Mouse (Mus musculus) adrenal gland, adult 8-10 months (tissue): ENCODE measurements around the gene Aire. TPM values are rescaled to one million over a fixed set of nuclear protein-coding genes. Genes with fewer than 3 reads are reported as not detected.
"Not testable (repeated sequence)": the region's sequence is repeated elsewhere in the genome, so short reads cannot be mapped to it uniquely, and the experiment has no call there.

Experiments used
- DNase-seq: peaks from one replicate; pipeline ENCODE4 v3.0.0; 2022
- total RNA-seq, 4 experiments: library from RNA; stranded (reverse); gene quantifications; 2 replicates each; pipeline ENCODE4 v1.2.4; 2022

The Aire gene
- total RNA-seq, 4 experiments from 2014 or later: not detected

DNA sequence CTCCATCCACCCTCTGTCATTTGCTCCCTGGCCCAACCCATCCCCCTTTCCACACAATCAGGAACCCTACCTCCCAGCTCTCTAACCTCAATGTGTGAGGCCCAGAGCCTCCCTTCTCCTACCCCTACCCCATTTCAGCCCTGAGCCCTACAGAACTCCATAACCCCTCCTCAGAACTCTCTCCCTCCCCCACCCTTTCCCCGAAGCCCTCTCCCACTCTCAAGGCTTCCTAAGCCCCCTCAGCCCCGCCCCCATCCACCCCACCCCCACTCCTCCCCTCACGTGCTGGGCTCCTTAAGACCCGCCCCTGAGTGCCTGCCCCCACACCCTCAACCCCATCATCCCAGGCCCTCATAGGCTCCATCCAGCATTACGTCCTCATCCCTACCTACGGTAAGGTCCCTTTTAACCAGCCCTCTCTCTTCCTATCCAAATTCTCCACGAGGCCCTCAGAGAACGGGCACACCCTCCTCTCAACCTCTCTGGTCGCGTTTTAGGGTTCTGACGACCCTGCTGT, 6.2 kb upstream of the Aire start:
- no peak for DNase-seq

DNA sequence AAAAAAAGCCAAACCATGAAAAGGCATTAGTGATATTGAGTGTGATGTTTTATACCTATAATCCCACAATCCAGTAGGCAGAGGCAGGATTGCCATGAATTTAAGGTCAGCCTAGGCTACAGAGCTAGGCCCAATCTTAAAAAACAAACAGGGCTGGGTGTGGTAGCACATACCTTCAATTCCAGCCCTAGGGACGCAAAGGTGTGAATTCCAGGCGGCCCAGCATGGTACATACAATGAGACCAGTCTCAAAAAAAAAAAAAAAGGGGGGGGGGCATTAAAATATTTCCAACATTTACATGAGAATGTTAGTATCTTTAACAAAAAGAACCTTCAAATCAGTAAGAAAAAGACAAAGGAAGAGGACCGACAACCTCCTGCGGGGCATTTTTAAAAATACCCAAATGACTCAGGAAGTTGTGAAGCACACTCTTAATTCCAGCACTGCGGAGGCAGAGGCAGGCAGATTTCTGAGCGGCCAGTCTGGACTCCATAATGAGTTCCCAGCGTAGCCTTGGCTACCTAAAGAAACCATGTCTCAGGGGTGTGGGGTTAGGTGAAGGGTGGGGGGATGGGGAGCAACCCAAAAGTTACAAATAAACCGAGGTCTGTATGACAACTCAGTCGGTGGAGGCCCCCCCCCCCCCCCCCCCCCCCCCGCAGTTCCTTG, 4.8 kb upstream of the Aire start:
- DNase-seq: no peak

DNA sequence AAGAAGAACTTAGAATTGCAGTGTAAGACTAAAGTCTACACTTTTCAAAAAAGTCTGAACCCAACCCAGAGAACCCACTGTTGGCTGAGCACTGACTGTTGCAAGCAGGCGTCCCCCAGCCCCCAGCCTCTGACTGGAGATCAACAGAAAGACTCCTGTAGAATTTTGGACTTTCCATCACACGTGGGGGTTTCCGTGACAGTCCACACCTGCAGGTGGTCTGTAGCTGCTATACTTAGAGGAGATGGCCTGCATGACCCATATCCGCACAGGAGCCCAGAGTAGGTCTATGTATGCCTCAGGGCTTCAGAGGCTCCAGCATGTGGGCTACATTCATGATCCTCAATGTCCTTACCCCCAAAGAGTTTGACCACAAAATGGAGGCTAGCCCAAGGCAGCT, 3.0 kb upstream of the Aire start:
- no peak for DNase-seq

DNA sequence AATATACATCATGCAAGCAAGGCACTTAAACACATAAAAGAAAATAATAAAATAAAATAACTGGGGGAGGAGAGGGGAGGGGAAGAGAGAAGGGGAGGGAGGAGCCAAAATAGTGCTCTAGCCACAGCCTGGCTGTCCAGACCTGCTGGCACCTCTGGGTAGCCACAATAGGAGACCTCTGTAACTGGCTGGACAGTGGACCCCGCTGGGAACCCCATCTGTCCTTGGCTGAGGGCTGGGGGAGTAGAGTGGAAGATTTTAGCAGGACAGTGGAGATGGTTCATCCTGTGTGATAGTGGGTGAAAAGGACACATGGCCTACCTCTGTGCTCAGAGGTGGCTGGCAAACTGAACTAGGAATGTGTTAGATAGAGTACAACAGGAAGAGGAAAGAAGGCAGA, 1.1 kb upstream of the Aire start:
- no peak for DNase-seq

DNA sequence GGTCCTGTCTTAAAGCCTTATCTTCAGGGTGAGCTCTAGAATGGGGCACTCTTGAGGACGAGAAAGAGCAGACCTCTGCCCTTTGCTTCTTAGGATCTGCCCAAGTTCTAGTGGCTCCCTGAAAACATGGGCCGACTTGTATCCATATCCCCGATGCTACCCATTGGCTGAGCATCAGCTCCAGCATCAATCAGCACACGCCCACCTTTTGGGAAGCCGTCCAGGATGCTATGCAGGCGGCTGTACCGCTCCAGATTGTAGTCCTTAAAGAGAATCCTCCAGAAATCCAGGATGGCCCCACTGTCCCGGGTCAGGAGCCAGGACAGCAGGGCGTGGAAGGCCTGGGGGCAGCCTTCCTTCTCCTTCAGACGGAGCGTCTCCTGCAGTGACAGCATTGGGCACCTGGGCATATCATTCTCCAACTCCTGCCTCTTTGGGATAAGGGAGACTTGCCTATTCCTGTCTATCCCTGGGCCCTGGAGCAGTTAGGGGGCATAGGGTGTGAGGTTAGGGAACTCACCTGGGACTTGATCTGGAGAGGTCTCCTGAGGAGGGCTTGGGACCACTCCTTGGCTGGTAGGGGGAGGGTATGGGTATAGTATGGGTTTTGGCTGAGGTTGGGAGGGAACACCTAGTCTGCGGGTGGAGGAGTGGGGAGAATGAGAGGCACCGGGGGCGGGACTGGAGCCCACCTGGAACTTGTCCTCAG, 559 bp downstream of the Aire start:
- DNase-seq: no peak

DNA sequence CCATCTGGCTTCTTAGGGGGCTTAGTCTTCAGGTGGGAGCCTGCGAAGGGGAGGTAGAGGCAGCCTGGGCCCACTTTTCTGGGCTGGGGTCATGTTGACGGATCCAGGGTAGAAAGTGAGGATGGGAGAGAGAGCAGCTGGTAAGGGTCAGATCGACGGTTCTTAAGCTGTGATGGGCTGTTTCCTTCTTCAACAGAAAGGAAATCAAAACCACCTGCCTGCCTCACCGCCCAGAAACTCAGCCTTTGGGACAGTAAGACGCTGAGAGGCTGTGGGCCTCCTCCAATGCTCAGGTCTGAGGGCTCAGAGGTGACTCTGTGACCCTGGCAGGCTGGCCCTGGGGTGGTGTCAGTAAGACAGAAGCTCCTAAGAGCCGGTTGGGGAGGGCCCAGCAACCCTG, 1.3 kb downstream of the Aire start:
- no peak for DNase-seq

DNA sequence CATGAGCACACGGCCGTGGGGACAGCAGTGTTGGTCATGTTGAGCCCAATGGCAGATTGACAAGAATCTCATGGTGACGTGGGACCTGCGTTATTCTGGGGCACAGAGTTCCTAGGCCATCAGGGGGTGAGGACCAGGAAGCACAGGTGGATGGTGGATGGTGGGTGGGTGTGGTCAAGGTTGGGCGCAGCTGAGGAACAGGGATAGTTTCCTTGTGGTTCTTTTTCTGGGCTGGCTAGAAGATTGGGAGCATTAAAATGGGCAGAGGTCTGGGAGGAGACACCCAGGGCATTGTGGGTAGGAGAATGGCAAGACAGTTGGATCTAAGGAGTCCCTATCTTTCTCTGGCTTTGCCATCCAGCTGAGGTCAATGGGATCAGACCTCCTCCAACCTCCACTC, 1.8 kb downstream of the Aire start, which contains the start of gene Dnmt3l:
Gene Dnmt3l (plus strand): TSS at position 301 of the 400 bp plus-strand sequence.
- DNase-seq: no peak

DNA sequence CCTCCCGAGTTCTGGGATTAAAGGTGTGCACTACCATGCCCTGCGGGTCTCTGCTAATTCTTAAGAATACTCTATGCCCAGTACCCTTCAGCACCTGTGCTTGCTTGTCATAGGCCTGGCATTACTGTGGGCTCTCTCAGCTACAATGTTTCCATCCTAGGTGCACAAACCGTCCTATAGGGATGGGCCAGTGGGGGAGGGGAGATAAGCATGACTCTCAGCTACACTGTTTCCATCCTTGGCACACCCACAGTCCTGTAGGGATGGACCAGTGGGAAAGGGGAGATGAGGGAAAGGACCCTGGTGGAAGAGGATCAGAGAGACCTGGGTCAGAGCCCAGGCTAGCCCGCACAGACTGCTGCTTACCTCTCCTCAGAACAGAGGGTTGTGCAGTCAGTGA, 6.3 kb downstream of the Aire start:
- DNase-seq: no peak

DNA sequence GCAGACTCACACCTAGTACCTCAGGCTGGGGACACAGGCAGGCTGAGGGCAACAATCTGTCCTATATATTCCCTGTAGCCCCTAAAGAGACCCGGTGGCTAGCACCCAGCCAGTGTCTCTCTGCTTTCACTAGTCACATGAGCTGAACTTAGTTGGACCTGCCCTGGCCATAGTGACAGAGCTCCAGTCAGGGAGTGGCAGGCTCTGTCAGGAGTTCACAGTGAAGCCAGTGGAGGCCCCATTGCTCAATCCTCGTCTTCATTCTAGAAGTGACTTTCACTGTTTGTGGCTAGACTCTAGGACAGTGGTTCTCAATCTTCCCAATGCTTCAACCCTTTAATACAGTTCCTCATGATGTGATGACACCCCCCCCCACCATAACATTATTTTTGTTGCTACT, 11.4 kb downstream of the Aire start:
- DNase-seq: no peak

DNA sequence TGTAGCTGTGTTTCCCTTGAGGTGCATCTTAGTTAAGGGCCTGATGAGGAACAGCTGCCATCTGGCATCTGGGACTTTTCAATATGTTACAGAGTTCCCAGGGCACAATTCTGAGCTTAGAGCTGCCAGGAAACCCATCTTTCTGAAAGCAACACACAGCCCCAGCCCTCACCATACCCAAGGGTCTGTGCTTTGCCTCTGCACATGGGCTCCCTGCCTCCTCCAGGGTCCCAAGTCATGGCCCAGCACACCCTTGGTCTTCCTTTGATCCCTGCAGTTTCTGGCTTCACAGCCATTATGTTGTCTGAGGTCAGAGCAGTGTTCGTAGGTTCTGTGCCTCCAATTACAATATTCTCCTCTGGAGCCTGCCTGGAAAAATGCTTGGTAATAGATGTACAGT, 14.3 kb downstream of the Aire start:
- no peak for DNase-seq

DNA sequence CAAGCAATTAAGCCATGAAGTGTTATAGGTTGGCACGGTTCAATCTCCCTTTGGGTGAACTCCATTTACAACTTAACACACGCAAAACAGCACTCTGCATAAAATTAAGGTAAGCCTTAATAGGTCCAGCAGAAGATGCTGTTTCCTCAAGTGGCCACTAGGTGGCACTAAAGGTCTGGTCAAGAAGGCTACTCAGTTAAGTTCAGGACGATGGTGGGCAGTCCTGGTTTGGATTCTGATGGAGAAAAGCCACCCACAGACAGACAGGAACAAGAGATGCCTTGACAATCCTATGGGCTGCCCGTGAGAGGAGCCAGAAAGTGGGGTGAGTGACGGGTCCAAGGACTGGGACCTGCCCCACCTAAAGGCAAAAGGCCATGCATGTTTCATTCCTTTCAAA, 15.3 kb downstream of the Aire start:
- peak; percentile 39 for DNase-seq

DNA sequence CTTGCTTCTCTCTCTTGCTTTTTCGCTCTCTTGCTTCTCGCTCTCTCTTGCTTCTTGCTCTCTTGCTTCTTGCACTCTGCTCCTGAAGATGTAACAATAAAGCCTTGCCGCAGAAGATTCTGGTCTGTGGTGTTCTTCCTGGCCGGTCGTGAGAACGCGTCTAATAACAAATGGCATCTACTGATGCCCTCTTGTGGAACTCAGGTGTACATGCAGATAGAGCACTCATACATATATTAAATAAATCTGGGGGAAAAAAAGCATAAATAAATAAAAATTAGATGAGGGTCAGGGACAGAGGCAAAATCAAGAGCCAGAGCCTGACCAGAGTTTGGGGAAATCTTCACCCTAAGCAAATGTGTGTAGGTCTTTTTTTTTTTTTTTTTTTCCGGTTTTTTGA, 18.0 kb downstream of the Aire start:
- not testable (repeated sequence) for DNase-seq

DNA sequence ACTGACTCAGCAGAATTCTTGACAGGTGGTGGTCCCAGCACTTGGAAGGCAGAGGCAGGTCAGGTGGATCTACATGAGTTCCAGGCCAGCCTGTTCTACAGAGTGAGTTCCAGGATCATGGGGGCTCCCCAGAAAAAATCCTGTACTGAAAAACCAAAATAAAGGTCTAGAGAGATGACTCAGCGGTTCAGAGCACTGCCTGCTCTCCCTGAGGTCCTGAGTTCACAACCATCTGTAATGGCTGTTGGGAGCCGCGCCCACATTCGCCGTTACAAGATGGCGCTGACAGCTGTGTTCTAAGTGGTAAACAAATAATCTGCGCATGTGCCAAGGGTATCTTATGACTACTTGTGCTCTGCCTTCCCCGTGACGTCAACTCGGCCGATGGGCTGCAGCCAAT, 23.4 kb downstream of the Aire start:
- not testable (repeated sequence) for DNase-seq

DNA sequence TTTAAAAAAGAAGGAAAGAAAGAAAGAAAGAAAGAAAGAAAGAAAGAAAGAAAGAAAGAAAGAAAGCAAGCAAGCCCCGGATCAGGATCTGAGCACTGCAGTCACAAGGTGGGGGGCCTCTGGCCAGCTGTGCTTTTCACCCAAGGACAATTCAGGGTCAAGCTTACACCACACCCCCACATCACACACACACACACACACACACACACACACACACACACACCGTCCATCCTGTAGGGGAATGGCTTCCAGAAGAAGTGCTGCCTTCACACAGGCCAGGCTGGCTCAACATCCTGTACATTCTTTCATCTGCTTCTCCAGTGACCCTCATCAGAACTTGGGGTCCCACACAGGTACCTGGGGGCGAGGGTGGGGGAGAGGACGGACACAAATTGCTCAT, 24.1 kb downstream of the Aire start:
- DNase-seq: no peak

DNA sequence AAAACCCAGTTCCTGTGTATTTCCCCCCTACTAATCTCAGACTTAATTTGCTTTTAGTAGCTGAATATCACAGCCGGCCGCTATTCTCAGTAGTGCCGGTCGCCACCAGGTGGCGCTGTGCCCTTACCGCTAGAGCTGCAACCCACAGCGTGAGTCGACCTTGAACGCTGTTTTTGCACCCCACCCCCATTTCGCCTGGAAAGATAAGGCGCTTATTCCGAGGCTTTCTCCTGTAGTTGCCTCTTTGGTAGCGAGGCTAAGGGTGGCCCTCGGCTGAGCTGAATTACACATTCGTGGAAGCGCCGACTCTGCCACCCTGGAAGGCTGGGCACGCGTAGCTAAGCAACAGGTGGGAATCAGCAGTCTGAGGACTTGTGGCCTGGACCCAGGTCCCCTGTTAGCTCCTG, 24.6 kb downstream of the Aire start:
- peak; percentile 58 for DNase-seq

DNA sequence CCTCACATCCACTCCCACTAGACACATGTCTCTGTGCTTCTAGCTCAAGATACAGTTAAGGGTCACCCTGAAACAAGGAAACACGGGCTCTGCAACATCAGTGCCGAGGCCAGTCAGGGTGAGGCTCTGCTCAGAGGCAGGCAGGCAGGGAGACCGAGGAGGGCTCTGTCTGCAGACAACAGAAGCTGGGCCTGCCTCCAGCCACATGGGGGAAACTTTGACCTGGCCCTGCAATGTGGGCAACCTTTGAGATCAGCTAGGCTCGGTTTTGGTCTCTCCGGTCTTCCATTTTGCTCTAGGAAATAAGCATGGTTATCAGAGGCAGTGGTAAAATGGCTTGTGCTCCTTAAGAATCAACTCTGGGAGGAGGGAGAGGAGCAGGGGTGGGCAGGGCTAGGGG, 27.0 kb downstream of the Aire start:
- no peak for DNase-seq

DNA sequence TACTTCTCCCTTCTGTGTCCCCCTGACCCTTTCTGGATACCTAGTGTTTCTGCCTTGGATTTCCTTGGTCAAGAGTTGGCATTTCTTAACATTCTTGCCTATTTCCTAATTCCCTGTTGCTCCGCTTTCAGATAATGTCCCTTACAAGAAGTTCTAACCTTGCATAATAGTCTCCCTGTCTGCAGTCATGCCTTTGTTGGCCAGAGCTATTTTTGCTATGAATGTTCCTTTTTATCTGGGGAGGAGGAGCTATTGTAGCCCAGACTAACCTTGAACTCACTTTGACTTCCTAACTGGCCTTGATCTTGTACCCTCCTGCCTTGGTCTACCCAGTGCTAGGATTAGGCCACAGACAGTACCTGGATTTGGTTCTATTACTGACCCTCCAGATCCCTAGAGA, 27.9 kb downstream of the Aire start:
- DNase-seq: no peak

DNA sequence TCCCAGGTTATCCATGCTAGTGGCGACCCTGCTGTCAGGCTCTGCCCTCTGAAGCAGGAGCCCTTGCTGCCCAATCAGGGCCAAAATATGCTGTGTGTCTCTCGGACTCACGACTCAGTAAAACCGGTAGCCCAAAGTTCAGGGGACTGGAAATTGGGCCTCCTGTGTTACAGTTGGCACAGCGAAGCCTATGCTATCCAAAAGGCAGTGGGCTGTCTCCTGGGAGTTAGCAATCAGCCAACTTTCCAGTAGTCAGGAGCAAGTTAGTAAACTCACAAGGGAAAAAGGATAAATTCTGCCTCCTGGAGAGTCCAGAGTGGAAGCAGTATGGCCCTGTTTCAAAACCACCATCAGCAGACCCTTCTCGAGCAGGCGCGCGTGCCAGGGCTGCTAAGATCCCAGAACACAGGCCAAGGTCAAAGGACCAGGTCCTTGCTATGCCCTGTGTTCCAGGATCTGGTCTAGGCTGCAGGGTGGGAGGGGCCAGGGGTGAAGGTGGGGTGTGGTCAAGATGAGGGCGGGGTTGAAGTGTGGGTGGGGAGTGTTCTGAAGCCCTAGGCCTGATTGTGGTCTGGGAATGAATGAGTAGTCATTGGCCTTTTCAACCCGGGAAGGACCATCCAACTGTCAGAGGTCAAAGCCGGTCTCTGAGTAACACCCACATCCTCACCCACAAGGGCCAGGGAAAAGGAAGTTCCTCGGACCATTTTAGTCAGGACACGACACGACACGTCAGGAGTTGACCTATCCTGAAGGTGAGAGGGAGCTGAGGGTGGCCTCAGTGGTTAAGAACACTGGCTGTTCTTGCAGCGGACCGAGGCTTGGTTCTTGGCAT, 30.5 kb downstream of the Aire start:
- DNase-seq: peak; percentile 35

DNA sequence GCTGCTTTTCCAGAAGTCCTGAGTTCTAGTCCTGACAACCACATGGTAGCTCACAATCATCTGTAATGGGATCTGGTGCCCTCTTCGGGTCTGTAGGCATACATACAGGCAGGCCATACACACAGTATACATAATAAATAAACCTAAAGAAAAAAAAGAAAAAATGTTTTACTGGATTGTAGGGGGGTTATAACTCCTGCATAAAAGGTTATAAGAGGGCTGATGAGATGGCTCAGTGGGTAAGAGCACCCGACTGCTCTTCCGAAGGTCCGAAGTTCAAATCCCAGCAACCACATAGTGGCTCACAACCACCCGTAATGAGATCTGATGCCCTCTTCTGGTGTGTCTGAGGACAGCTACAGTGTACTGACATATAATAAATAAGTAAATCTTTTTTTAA, 32.3 kb downstream of the Aire start:
- not testable (repeated sequence) for DNase-seq

DNA sequence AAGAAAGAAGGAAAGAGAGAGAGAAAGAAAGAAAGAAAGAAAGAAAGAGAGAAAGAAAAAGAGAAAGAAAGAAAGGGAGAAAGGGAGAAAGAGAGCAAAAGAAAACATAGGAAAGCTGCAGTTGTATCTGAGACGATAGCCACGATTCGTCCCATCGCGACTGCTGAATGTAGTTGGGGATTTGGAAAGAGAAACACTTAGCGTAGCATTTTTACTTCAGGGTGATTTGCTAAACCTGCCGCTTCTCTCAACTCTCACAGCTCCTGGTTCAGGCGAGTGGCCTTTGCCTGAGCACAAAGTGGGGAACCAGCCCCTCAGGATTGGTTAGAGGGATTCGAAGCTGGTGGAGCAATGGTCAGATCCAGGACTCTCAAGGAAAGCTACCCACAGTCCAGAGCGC, 33.1 kb downstream of the Aire start:
- DNase-seq: no peak

DNA sequence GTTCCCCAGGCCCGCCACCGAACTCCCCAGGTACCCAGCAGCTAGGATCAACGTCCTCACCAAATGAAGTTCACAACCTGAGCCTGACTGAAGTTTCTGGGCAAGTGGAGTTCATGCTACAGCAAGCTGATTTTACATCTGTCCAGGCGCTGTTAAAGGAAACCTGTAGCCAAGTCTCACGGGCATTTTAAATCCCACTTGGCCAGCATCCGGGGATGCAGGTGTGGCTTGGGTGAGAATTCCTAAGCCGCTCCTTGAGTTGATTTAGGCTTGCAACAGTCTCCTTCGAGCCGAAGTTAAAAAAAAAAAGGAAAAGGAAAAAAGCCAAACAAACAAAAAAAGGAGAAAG, 33.5 kb downstream of the Aire start, which contains the start of gene Pfkl:
Gene Pfkl (minus strand): TSS at position 139 of the 349 bp plus-strand sequence.
- DNase-seq: no peak

DNA sequence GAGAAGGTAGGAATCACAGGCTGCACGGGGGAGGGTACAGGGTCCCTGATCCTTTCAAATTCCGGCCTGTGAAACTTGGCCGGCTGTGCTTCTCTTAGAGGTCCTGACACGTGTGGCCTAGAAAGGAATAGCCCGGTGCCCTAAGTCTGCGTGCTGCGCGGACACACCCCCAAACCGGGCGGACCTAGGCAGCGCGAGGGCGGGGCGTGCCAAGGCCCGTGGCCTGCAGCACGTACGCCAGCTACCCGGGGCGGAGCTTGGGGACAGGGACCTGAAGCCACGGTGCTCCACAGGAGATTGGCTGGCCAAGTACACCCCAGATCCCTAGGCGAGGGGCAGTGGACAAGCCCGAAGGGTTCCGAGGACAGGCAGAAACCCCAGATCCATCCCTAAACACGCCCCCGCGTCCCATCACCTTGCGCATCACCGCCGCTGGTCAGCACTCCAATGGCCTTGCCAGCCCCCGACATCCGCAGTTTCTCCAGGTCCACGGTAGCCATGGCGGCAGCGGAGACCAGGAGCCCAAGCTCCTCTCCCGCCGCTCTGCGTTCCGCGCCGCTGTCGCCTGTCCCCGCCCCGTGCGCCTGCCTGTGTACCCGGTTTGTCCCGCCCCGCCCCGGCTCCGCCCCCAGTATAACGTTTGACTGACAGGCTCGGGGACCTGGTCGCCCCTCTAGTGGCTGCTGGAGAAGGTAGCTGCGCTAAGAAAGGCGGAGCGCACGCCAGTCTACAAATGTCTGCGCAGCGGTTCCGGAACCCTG, 34.0 kb downstream of the Aire start:
- peak; percentile 93 for DNase-seq

DNA sequence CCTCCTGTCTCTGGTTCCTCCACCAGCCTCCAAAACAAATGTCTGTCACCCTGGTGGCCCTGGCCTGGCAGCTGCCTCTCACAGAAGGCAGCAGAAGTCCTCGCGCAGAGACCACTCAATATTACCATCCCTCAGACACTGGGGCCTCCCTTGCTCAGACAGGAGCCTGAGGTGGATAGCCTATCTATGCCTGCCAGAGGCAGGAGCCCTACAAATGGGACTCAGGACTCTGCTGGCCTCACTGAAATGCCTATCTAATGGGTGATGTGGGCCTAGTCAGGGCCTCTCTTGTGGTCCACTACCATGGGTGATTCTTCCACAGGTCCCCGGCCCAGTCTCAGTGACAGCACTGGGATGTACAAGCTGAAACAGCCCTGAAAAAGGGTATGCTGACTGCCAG, 35.2 kb downstream of the Aire start:
- no peak for DNase-seq
